ENCODE assay signal across 11 mouse cellular contexts in genomic region chr9:116173059-116173458, GRCm38 (mm10). TPM values are rescaled to one million over a fixed set of nuclear protein-coding genes. Genes with fewer than 3 reads are reported as not detected.
A peak's percentile ranks its signal among the peaks of the same experiment; 100 is the strongest.
DNase-seq lines count a peak whose midpoint lies in the region; ATAC-seq and TF ChIP-seq lines count a peak whose summit lies in the region.
"Had no signal": no experiment of that assay in that cellular context is flagged by ENCODE, and none has a peak within 500 bp of the region (broad histone marks: within the 10 kb centered on the region; RNA-seq: fewer than 3 reads in every experiment).

No protein-coding gene starts in this region.

- WGBS in kidney, postnatal 0 days, result 33% methylated on average over 6 of the region's 6 CpGs
- WGBS in embryonic facial prominence, embryonic 12.5 days, result 70% methylated on average over 6 of the region's 6 CpGs
- WGBS in hindbrain, embryonic 15.5 days, result 82% methylated on average over 6 of the region's 6 CpGs
- 42% methylated on average over 6 of the region's 6 CpGs for WGBS in liver, postnatal 0 days (ENCODE audit: insufficient replicate concordance)

- peak overlapping the region; percentile 99 for H3K9ac ChIP-seq in kidney, postnatal 0 days (ENCODE audit: low read depth, low read length)
- H3K9ac ChIP-seq in embryonic facial prominence, embryonic 12.5 days, result no peak overlapping the region
- no peak overlapping the region for H3K9ac ChIP-seq in hindbrain, embryonic 15.5 days
- no peak overlapping the region for H3K9ac ChIP-seq in liver, postnatal 0 days (replicated peaks)

- no peaks in the 10 kb centered on the region for H3K27me3 ChIP-seq in kidney, postnatal 0 days (ENCODE audit: insufficient read depth, low read length)
- H3K27me3 ChIP-seq in embryonic facial prominence, embryonic 12.5 days, result no peaks in the 10 kb centered on the region
- H3K27me3 ChIP-seq in hindbrain, embryonic 15.5 days, result peaks cover 24% of the 10 kb centered on the region
- H3K27me3 ChIP-seq in liver, postnatal 0 days (ENCODE audit: insufficient read depth, low read length), result no peaks in the 10 kb centered on the region

- peak overlapping the region; percentile 72 for H3K4me2 ChIP-seq in kidney, postnatal 0 days (ENCODE audit: low read length)
- H3K4me2 ChIP-seq in embryonic facial prominence, embryonic 12.5 days (replicated peaks), result peak overlapping the region; percentile 61
- H3K4me2 ChIP-seq in hindbrain, embryonic 15.5 days, result 0 out of 2 replicates have a peak overlapping the region, but pooled peaks have one; percentile 98
- H3K4me2 ChIP-seq in liver, postnatal 0 days (ENCODE audit: low read depth, low read length), result peak overlapping the region; percentile 78

- H3K4me1 ChIP-seq in kidney, postnatal 0 days (replicated peaks; ENCODE audit: insufficient read depth, low read length), result peaks cover 28% of the 10 kb centered on the region
- H3K4me1 ChIP-seq in embryonic facial prominence, embryonic 12.5 days, result peaks cover 25% of the 10 kb centered on the region
- peaks cover 25% of the 10 kb centered on the region for H3K4me1 ChIP-seq in hindbrain, embryonic 15.5 days (replicated peaks)
- H3K4me1 ChIP-seq in liver, postnatal 0 days (ENCODE audit: insufficient read depth), result peaks cover 44% of the 10 kb centered on the region

- TF ChIP-seq CTCF in kidney, postnatal 0 days (IDR thresholded peaks at IDR 0.05; ENCODE audit: low read depth), result no peak
- no peak for TF ChIP-seq CTCF in liver, postnatal 0 days (IDR thresholded peaks at IDR 0.05; ENCODE audit: low read depth)

- no peaks in the 10 kb centered on the region for H3K9me3 ChIP-seq in kidney, postnatal 0 days (replicated peaks; ENCODE audit: low read length)
- H3K9me3 ChIP-seq in embryonic facial prominence, embryonic 12.5 days, result no peaks in the 10 kb centered on the region
- H3K9me3 ChIP-seq in hindbrain, embryonic 15.5 days, result no peaks in the 10 kb centered on the region
- H3K9me3 ChIP-seq in liver, postnatal 0 days (ENCODE audit: low read length), result no peaks in the 10 kb centered on the region

- TF ChIP-seq EP300 in liver, postnatal 0 days (IDR thresholded peaks at IDR 0.05; ENCODE audit: low read depth), result no peak

- no peaks in the 10 kb centered on the region for H3K36me3 ChIP-seq in kidney, postnatal 0 days (ENCODE audit: insufficient read depth, low read length)
- no peaks in the 10 kb centered on the region for H3K36me3 ChIP-seq in embryonic facial prominence, embryonic 12.5 days
- no peaks in the 10 kb centered on the region for H3K36me3 ChIP-seq in hindbrain, embryonic 15.5 days
- 0 out of 2 replicates have a peak, but pooled peaks cover 3% of the 10 kb centered on the region for H3K36me3 ChIP-seq in liver, postnatal 0 days (replicated peaks; ENCODE audit: insufficient read depth, low read length)

- peak overlapping the region; percentile 91 for H3K4me3 ChIP-seq in kidney, postnatal 0 days (replicated peaks; ENCODE audit: low read depth, low read length)
- peak overlapping the region; percentile 83 for H3K4me3 ChIP-seq in embryonic facial prominence, embryonic 12.5 days
- peak overlapping the region; percentile 72 for H3K4me3 ChIP-seq in hindbrain, embryonic 15.5 days
- peak overlapping the region; percentile 72 for H3K4me3 ChIP-seq in liver, postnatal 0 days (ENCODE audit: low read depth, low read length)

- peak; percentile 34 for DNase-seq in kidney, postnatal 0 days (ENCODE audit: low spot score)
- no peak for DNase-seq in kidney, postnatal 4 days
- no peak for DNase-seq in liver, postnatal 0 days
- DNase-seq in cerebellum, postnatal 25 days, result no peak
- DNase-seq in urinary bladder, postnatal 10 days (ENCODE audit: low spot score), result no peak
- DNase-seq: gastrocnemius, postnatal 14 days; layer of hippocampus, postnatal 36 days; midbrain, embryonic 14.5 days; thymus, postnatal 4 days had no signal

- no peak for ATAC-seq in kidney, postnatal 0 days (replicated peaks; ENCODE audit: low FRiP score, low read depth)
- ATAC-seq in embryonic facial prominence, embryonic 12.5 days (ENCODE audit: insufficient number of reproducible peaks, insufficient read depth, low FRiP score, low TSS enrichment), result no peak
- ATAC-seq in hindbrain, embryonic 15.5 days (ENCODE audit: low FRiP score, low read depth), result no peak
- ATAC-seq in liver, postnatal 0 days, result no peak

- peak overlapping the region; percentile 99 for H3K27ac ChIP-seq in kidney, postnatal 0 days
- H3K27ac ChIP-seq in embryonic facial prominence, embryonic 12.5 days, result no peak overlapping the region
- no peak overlapping the region for H3K27ac ChIP-seq in hindbrain, embryonic 15.5 days (replicated peaks)
- peak overlapping the region; percentile 46 for H3K27ac ChIP-seq in liver, postnatal 0 days (ENCODE audit: low read depth)

RNA-seq across cellular contexts. Expression of gene Tgfbr2, which starts 2.1 kb away (rescaled TPM):
- 31.0 and 31.2 TPM in 2 replicates for polyA plus RNA-seq in kidney, postnatal 0 days (2015; fragmentation: Nextera tagmentation; extraction: Ambion mirVana)
- polyA plus RNA-seq in embryonic facial prominence, embryonic 12.5 days (2016; fragmentation: Nextera tagmentation; extraction: Ambion mirVana), result 27.4 and 28.7 TPM in 2 replicates
- 9.0 and 9.8 TPM in 2 replicates for polyA plus RNA-seq in hindbrain, embryonic 15.5 days (2015; fragmentation: Nextera tagmentation; extraction: Ambion mirVana)
- 5.2 and 5.6 TPM in 2 replicates for polyA plus RNA-seq in liver, postnatal 0 days (2015; fragmentation: Nextera tagmentation; extraction: Ambion mirVana)

Comparison
In these comparisons a context has a peak if more than half of its experiments do, and no peak if none do; other contexts are left out.
1. H3K27ac ChIP-seq: peak in kidney, postnatal 0 days (single experiment) and liver, postnatal 0 days (single experiment); none in embryonic facial prominence, embryonic 12.5 days (single experiment) and hindbrain, embryonic 15.5 days (single experiment).
2. Peak in every context shown above with its lines, with median percentiles within 50 percentile points of each other: H3K4me2 ChIP-seq and H3K4me3 ChIP-seq.